Mouse (Mus musculus): ENCODE results near the gene Atp5g3. TPM values are rescaled to one million over a fixed set of nuclear protein-coding genes. Genes with fewer than 3 reads are reported as not detected.

Atp5g3 gene
- polyA plus RNA-seq (2015; fragmentation: Nextera tagmentation; extraction: Ambion mirVana): 1,620 and 1,803 TPM in 2 replicates

DNA sequence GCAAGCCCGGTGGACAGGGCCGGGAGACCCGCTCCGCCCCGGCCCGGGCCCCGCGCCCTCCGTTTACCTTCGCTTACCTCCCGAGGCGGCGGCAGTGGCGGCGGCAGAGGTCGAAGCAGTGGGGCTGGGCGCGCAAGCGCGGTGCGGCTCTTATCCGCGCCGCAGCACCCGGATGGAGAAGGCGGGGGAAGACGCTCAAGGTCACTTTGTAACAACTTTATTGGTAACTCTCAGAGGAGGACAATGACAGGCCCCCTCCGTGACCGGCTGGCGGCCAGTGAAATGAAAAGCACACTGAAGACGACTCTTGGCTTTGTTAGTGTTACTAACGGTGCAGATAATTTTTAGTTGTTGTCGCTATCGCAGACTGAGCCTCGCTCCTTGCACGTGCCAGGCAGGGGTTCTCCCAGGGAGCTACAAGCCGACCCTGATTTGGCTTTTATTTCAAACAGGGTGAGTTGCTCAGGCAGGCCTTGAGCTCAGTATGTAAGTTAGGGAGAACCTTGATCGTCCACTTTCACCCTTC is at the start of gene Atp5g3:
Gene Atp5g3 (minus strand): TSS at position 152 of the 526 bp plus-strand sequence.

GRCm38 (mm10) chr2:73892464-73893296 is 18.4 kb downstream of the Atp5g3 start, which contains the start of gene Atf2:
Atf2 (minus strand) TSS chr2:73892639.

Other genes with a start within 250 kb of the Atp5g3 start
- 82.9 and 95.8 TPM in 2 replicates for gene Chn1, start 136.0 kb downstream of the Atp5g3 start, polyA plus RNA-seq (2015; fragmentation: Nextera tagmentation; extraction: Ambion mirVana)
- 72.4 and 74.2 TPM in 2 replicates for gene Atf2, start 18.7 kb downstream of the Atp5g3 start, polyA plus RNA-seq (2015; fragmentation: Nextera tagmentation; extraction: Ambion mirVana)

Data from neural tube, postnatal 0 days (tissue).